Mouse (Mus musculus) olfactory bulb, adult 2 months (tissue): ENCODE data around the gene H3f3b.

Source experiments
- CTCF ChIP-seq: fragments of 200-500 bp; IDR thresholded peaks from 2 replicates; pipeline ENCODE4 v1.5.1; 2012; ENCODE audit warnings: low read depth, mild to moderate bottlenecking, low read length, moderate library complexity; ENCODE audit not compliant: insufficient read depth
- POLR2A ChIP-seq: fragments of 200-500 bp; IDR thresholded peaks from 2 replicates; pipeline ENCODE4 v1.6.1; 2012; ENCODE audit warnings: mild to moderate bottlenecking, low read depth, low read length, moderate library complexity; ENCODE audit not compliant: insufficient read depth

GRCm38 (mm10) chr11:116029086-116029865, 1.5 kb upstream of the H3f3b start:
- TF ChIP-seq CTCF (no peak), POLR2A (no peak)
